Mouse (Mus musculus): ENCODE measurements around the gene Xpo4. TPM values are rescaled to one million over a fixed set of nuclear protein-coding genes. Genes with fewer than 3 reads are reported as not detected.

Xpo4 gene
- polyA plus RNA-seq, 1 experiment from 2014 or later = 33.6 TPM

DNA sequence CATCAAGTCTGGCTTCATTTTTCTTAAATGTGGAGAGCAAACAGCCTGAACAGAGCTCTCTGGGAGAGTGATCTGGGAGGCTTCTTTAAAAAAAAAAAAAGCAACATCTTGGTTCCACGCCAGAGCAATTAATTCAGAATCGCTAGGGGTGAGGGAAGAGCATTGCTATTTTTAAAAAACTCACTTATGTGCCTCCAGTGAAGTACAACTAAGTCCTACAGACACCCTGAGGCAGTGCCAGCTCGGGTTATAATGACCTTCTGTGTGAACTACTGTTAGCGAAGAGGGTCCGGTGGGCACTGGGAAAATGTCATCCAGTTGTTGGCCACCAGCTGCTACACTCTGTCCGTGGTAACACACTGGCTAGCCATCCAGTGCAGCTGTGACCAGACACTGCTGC, 129.6 kb downstream of the Xpo4 start:
- Histone ChIP-seq H3K4me3 (replicated peaks) (no peak overlapping the region), H3K9ac (replicated peaks) (no peak overlapping the region), H3K9me3 (no peaks in the 10 kb centered on the region), H3K4me1 (replicated peaks) (peaks cover 24% of the 10 kb centered on the region), H3K36me3 (no peaks in the 10 kb centered on the region), H3K27ac (no peak overlapping the region), H3K27me3 (peaks cover 44% of the 10 kb centered on the region), H3K4me2 (no peak overlapping the region)
- ATAC-seq (ENCODE audit: insufficient number of reproducible peaks, insufficient read depth, low FRiP score, low TSS enrichment, low read depth) = no peak
- WGBS = 81% methylated on average over 6 of the region's 6 CpGs

DNA sequence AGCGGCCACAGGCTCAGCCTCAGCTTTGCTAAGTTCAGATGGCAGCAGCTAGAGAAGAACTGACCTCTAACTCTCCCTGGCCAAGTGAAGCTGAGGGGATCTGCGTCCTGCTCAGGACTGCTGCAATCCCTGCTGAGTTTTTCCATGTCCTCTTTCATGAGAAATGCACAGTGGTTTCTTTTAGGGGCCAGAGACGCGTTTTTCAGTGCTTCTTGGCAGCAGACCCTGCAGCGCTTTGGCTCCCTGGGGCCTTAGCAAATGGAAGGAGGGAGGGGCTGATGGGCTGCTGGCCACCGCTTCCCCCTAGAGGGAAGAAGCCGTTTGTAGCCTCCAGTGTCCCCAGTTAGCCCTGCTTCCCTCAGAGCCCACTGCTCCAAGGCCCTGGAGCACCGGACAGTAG, 130.3 kb downstream of the Xpo4 start:
- peak overlapping the region; percentile 4; the same call in 1 of the 2 replicates for H3K4me2 ChIP-seq
- H3K9ac ChIP-seq (replicated peaks) = no peak overlapping the region
- H3K4me1 ChIP-seq (replicated peaks) = peaks cover 24% of the 10 kb centered on the region
- peak overlapping the region; percentile 53; the same call in 1 of the 2 replicates for H3K27ac ChIP-seq
- H3K36me3 ChIP-seq = no peaks in the 10 kb centered on the region
- H3K4me3 ChIP-seq (replicated peaks) = no peak overlapping the region
- 15% methylated on average over 8 of the region's 8 CpGs for WGBS
- H3K9me3 ChIP-seq = no peaks in the 10 kb centered on the region
- ATAC-seq (ENCODE audit: insufficient number of reproducible peaks, insufficient read depth, low FRiP score, low TSS enrichment, low read depth) = no peak
- H3K27me3 ChIP-seq = peaks cover 44% of the 10 kb centered on the region

DNA sequence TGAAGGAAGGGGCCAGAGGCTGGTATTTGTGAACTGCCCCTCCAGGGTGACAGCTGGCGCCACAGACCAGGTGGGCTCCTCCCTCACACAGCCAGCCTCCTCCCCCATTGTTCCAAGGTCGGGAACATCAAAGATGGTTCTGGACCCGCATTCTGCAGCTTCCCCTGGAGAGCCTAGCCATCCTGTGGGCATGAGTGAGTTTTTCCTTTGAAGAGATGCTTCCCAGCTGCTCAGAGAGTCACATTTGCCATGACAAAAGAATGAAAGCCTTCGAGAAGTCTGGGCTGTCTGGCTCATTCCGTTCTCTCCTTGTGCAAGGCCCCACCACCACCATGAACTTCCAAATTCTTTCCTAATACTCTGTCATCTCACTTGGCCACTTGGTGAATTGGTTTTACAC, 130.9 kb downstream of the Xpo4 start:
- Histone ChIP-seq H3K9ac (replicated peaks) (no peak overlapping the region), H3K9me3 (no peaks in the 10 kb centered on the region), H3K27me3 (peaks cover 44% of the 10 kb centered on the region), H3K36me3 (no peaks in the 10 kb centered on the region), H3K4me2 (peak overlapping the region; percentile 4; the same call in 1 of the 2 replicates), H3K4me1 (replicated peaks) (peaks cover 29% of the 10 kb centered on the region), H3K4me3 (replicated peaks) (no peak overlapping the region), H3K27ac (no peak overlapping the region)
- WGBS = 7% methylated on average over 5 of the region's 5 CpGs
- no peak for ATAC-seq (ENCODE audit: insufficient number of reproducible peaks, insufficient read depth, low FRiP score, low TSS enrichment, low read depth)

DNA sequence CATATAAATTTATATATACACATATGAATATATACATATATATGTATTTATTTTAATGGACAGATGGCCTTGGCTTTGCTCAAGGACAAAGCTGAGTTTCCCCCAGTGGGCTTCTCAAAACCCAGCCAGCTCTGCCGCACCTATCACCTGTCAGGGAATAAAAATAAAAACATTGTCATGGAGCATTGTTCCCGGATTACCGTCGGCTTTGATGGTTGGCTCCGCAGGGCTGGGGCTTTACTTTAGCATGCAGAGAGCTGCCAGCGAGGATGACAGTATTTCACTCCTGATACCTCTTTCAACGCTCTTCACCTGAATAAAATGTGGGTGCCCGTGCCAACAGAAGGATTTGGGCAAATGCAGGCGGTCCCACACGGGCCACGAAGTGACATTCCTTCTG, 131.4 kb downstream of the Xpo4 start:
- H3K4me1 ChIP-seq (replicated peaks) = peaks cover 30% of the 10 kb centered on the region
- H3K27ac ChIP-seq = no peak overlapping the region

DNA sequence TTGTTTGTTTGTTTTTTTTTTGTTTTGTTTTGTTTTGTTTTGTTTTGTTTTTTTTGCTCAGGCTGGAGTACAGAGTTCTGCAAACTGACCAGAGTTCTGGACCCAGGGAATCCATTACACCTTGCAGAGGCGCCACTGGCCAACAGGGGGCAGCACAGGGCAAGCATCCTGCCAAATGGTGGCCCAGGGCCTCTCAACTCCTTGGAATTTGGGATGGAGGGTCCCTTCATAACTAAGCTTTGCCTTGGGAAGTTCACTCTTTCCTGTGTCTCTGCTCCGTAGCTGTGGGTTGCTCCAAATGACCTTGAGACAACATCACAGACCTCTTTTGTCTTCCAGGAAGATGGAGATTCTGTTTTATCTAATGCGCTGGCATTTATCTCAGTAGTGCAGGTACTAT, 132.0 kb downstream of the Xpo4 start:
- Histone ChIP-seq H3K27ac (no peak overlapping the region), H3K9me3 (no peaks in the 10 kb centered on the region), H3K4me1 (replicated peaks) (peaks cover 30% of the 10 kb centered on the region), H3K27me3 (peaks cover 39% of the 10 kb centered on the region), H3K4me2 (no peak overlapping the region), H3K4me3 (replicated peaks) (no peak overlapping the region), H3K36me3 (no peaks in the 10 kb centered on the region), H3K9ac (replicated peaks) (no peak overlapping the region)
- 32% methylated on average over 3 of the region's 3 CpGs for WGBS
- no peak for ATAC-seq (ENCODE audit: insufficient number of reproducible peaks, insufficient read depth, low FRiP score, low TSS enrichment, low read depth)

More for the DNA sequence above, 131.4 kb downstream of the Xpo4 start:
- ATAC-seq (ENCODE audit: insufficient number of reproducible peaks, insufficient read depth, low FRiP score, low TSS enrichment, low read depth) = no peak
- Histone ChIP-seq H3K9me3 (no peaks in the 10 kb centered on the region), H3K4me2 (no peak overlapping the region), H3K9ac (replicated peaks) (no peak overlapping the region), H3K4me3 (replicated peaks) (no peak overlapping the region), H3K36me3 (no peaks in the 10 kb centered on the region), H3K27me3 (peaks cover 44% of the 10 kb centered on the region)
- WGBS = 17% methylated on average over 11 of the region's 11 CpGs

DNA sequence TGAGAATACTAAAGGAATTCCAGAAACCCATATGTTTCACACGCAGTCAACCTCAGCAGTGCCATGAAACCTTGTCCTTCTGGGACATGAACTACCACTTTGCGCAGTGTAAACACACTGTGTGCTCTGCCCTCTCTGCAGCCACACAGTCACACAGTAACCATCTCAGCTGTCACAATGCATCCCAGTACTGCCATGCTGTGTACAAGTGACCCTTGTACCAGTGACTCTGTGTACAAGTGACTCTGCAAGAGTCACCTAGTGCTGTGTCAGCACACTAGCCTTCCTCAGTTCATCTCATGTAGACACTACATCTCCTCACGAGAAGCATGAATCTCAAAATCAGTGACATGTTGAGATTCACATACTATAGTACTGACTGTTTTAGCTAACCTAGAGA, 132.7 kb downstream of the Xpo4 start:
- Histone ChIP-seq H3K27me3 (peaks cover 35% of the 10 kb centered on the region), H3K9me3 (no peaks in the 10 kb centered on the region)
- 90% methylated on average over 3 of the region's 3 CpGs for WGBS

DNA sequence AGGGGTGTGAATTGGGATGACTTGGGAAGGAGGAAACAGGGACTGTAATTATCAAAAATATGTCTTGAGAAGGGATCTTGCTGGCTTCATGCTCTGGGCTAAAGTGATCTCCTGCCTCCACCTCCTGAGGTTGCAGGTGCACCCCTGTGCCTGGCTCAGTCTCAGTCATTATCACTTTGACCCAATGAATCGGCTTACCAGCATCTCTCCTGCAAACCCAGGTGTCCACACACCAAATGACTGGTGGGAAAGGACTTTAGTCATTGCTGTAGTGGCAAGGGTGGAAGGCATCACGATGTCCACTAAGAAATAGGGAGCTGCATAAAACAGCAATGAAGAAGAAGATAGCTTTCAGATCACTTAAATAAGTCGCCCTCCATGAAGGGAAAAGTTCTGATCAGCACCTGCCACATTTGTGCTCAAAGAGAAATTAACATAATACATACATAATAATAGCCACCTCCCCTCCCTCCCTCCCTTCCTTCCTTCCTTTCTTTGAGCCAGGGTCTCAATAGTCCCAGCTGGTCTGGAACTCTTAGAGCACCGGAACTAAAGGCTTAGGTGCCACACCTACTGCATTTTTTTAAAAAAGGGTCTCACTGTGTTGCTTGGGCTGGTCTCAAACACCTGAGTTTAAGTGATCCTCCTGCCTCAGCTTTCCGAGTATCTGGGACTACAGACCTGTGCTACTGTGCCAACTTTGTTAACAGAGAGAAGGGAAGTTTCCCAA, 135.3 kb downstream of the Xpo4 start:
- ATAC-seq (ENCODE audit: insufficient number of reproducible peaks, insufficient read depth, low FRiP score, low TSS enrichment, low read depth) = no peak
- WGBS = 68% methylated on average over 5 of the region's 5 CpGs
- Histone ChIP-seq H3K4me3 (replicated peaks) (no peak overlapping the region), H3K9me3 (no peaks in the 10 kb centered on the region), H3K36me3 (no peaks in the 10 kb centered on the region), H3K9ac (replicated peaks) (no peak overlapping the region), H3K27me3 (peaks cover 22% of the 10 kb centered on the region), H3K27ac (no peak overlapping the region), H3K4me2 (no peak overlapping the region), H3K4me1 (replicated peaks) (peaks cover 17% of the 10 kb centered on the region)

More for the DNA sequence above, 132.7 kb downstream of the Xpo4 start:
- Histone ChIP-seq H3K9ac (replicated peaks) (no peak overlapping the region), H3K4me1 (replicated peaks) (peaks cover 27% of the 10 kb centered on the region), H3K4me3 (replicated peaks) (no peak overlapping the region), H3K36me3 (no peaks in the 10 kb centered on the region), H3K27ac (no peak overlapping the region), H3K4me2 (no peak overlapping the region)
- no peak for ATAC-seq (ENCODE audit: insufficient number of reproducible peaks, insufficient read depth, low FRiP score, low TSS enrichment, low read depth)

DNA sequence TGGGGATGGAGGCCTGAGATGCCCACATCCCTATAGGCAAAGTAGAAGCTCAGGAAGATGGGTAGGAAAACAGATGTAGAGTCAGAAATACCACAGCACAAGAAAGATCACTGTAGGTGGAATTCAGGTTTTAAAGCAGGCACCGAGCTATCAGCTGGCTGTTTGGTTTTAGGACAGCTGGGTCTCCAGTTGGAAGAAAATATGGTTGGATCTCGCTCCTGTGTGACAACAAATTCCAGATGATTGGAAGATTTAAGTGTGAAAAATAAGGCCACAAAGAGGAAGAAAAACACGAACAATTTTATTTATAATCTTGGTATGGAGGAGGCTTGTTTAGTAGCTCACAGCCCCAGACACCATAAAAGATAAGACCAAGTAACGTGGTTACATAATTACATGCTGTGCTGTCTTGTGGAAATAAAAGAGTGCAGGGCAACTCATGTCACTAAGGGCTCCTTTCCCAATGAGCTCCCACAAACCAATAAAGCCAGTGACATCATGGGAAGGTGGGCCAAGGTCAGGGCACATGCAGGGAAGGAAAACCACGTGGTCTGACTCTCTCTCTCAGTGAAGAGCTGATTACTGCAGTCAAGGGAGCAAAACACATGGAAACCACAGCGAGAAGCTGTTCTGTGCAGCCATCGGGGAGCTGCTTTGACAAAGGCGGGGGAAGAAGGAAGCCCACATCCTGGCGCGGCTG, 136.0 kb downstream of the Xpo4 start:
- no peak for ATAC-seq (ENCODE audit: insufficient number of reproducible peaks, insufficient read depth, low FRiP score, low TSS enrichment, low read depth)
- Histone ChIP-seq H3K4me2 (no peak overlapping the region), H3K27me3 (peaks cover 15% of the 10 kb centered on the region; the same call in 1 of the 2 replicates), H3K9ac (replicated peaks) (no peak overlapping the region), H3K4me1 (replicated peaks) (peaks cover 14% of the 10 kb centered on the region), H3K4me3 (replicated peaks) (no peak overlapping the region), H3K9me3 (no peaks in the 10 kb centered on the region), H3K36me3 (no peaks in the 10 kb centered on the region), H3K27ac (no peak overlapping the region)
- WGBS = 49% methylated on average over 10 of the region's 10 CpGs

DNA sequence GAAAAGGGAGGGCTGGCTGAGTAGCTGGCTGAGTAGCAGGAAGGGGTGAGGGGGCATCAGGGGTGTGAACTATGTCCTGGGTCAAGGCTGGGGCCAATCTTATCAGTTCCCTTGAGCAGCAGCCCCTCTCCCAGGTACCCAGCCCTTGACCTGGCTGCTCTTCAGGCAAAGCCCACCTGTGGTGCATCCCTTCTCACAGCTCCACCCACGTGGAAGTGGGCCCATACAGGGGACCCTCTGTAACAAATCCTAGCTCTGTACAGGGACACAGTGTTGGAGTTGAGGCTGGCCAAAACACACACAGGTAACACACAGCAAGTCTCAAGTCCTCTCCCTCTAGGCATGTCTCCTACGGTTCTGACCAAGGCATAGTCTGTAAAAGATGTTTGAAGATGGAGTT, 137.6 kb downstream of the Xpo4 start:
- Histone ChIP-seq H3K27me3 (peaks cover 12% of the 10 kb centered on the region; the same call in 1 of the 2 replicates), H3K9ac (replicated peaks) (no peak overlapping the region), H3K4me2 (no peak overlapping the region), H3K4me1 (replicated peaks) (peaks cover 12% of the 10 kb centered on the region), H3K4me3 (replicated peaks) (no peak overlapping the region), H3K27ac (no peak overlapping the region), H3K9me3 (no peaks in the 10 kb centered on the region), H3K36me3 (no peaks in the 10 kb centered on the region)
- 44% methylated on average over 2 of the region's 2 CpGs for WGBS
- no peak for ATAC-seq (ENCODE audit: insufficient number of reproducible peaks, insufficient read depth, low FRiP score, low TSS enrichment, low read depth)
